Mouse (Mus musculus): Measurements from ENCODE around the gene Pex11g. TPM values are rescaled to one million over a fixed set of nuclear protein-coding genes. Genes with fewer than 3 reads are reported as not detected.

Gene Pex11g
- polyA plus RNA-seq (2012; rRNA removed): 2.6 and 2.8 TPM in 2 replicates

DNA sequence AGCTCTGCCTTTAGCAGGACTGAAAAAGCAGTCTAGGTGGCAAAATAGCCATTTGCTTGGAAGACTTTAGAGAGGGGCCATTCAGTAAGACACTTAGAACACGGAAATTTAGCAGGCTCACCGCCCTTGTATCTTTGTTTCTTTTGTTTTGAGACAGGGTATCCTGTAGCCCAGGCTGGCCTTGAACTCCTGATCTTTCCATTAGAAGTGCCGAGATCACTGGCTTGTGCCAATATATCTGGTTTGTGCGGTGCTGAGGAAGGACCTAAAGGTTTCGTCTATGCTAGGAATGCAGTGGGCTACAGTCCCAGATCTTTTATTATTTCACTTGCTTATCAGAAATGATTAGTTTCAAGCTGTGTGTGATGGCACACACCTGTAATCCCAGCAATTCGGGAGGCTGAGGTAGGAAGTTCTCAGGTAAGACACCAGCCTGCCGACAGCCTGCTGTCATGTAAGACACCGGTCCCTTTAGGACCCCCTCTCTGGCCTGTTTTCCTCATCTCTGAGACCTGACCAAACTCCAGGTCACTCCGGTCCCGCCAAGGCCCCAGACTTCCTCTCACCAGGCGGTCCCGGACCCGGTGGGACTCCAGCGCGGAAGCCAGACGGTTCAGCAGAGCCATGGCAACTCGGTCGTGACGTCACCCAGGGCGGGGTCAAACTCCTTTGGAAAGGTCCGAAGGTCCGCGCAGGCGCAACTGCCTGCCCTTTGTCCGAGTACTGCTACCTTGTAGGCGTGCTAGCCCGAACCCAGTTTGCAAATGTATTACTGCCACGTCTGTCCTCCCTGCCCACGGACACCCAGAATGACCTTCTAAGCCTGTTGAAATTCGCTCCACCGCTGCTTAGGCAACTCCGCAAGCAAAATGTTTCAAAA lies at the start of gene Pex11g:
TSS of gene Pex11g (minus strand) at position 675 of the 880 bp plus-strand sequence.

DNA sequence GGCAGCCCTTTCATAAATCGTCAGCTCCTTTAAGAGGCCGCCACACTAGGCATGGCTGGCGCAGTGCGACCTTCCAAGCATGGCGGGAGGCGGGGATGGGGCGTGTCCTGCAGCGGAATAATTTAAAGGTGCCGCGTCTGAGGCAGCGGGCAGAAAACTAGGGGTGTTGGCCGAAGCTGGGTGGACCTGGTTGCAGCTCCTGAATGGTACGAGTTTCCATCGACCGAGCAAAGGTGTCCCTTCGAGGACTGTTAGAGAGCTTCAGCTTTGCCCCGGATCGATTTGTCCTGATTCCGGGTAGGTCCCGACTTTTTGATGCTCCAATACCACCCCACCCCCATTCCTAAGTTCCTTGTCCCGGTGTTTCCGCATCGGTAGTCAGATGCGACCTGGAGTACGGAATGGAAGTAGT lies 47.8 kb upstream of the Pex11g start, which contains the start of gene Pnpla6:
TSS of gene Pnpla6 (plus strand) at position 125 of the 412 bp plus-strand sequence.

DNA sequence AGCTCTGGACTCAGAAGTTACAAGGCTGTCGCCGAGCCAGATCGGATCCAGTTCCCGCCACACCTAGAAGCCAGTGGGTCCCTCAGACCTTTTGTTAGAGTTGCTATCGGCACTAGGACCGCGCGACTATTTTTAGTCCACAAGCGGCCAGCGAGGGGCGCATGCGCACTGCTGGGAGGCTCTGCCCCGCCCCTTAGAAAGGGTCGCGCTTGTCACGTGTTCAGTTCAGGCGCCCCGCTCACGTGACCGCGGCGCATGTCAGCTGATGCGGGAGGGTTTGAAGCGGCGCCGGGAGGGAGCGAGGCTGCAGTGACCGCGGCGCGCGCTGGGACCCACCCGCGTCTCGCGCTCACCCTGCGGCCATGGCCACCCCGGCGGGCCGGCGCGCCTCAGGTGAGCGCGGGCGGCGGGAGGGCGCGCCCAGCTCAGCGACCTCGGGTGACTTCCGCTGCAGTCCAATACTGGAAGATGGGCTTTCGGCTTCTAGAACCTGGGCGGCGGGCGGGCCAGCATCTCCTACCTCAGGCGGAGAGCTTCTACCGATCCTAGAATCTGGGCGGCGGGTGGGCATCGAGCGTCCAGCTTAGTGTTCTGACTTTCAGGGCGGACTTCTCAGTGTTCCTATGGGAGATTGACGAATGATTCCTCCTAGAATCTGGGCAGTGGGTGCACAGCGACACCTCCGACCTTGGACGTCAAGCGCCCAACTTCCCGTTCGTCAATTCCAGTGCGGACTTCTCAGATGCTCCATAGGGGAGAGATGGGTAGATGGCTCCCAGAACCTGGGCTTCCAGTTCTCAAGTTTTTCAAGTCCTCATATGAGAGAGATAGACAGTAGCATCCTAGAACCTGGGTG lies 33.0 kb upstream of the Pex11g start, which contains the start of gene Mcoln1:
TSS of gene Mcoln1 (plus strand) at position 223 of the 856 bp plus-strand sequence.

DNA sequence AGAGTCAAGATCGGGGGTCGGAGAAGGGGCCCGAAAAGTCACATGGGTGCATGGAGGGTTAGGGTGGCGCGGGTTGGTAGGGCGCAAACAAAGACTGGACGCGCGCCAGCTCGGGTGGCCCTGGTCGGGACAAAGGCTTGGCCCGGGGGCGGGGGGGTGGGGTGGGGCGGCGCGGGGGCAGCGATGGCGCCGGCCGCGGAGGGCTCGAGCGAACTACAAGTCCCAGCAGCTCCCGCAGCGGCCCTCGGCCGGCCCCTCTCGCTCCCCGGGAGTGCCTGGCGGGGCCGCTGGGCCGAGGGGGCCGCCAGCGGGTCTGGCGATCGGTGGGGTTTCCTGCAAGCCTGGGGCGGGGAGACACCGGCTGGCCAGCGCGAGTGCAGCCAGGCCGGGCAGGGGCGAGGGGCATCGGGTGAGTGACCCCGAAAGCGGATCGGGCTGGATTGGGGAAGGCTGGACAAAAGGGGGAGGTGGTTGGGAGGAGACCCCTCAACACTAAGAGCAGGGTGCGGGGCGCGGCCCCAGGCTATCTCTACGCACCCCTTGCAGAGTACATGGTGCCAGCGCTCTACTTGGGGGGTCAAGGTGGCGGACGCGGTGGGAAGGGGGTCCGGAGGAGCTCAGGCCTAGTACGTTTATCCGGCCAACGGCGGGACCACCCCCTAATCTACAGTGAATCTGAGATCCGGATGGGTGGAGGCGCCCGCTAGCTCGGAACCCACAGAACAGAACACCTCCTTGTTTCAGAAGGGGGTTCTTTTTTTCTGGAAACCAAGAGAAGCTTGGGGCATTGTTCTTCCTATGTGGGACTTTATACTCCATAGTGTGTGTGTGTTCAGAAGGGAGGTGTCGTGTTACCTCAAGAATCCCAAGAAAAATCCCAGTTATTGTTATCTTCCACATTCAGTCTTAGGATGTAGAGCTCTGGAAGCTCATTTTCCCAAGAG lies 25.7 kb upstream of the Pex11g start, which contains the start of gene Zfp358:
TSS of gene Zfp358 (plus strand) at position 238 of the 944 bp plus-strand sequence.

DNA sequence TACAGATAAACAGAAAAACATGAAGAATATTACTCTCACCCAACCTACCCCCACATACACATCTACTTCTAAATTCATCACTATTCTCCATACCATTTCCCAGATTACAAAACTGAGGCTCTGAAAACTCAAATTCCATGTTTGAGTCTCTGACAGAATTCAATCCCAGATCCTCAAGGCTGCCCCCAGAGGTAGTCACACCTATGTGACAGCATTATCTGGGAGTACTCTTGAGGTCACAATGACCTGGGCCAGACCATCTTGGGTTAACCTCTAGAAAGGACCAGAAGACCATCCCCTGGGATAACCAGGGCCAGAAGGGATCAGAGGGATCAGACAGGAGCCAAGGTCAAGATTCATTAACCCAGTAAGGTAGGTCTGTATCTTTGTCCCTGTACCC lies 3.1 kb upstream of the Pex11g start, which contains the start of gene Tex45:
TSS of gene Tex45 (plus strand) at position 301 of the 400 bp plus-strand sequence.

Other genes with a start within 250 kb of the Pex11g start
- 4.2 and 4.8 TPM in 2 replicates for gene Insr, start 188.1 kb downstream of the Pex11g start, polyA plus RNA-seq (2012; rRNA removed)
- 0.23 and 0.39 TPM in 2 replicates for gene A430078G23Rik, start 114.3 kb downstream of the Pex11g start, polyA plus RNA-seq (2012; rRNA removed)
- 3.1 and 3.4 TPM in 2 replicates for gene Arhgef18, start 74.7 kb downstream of the Pex11g start, polyA plus RNA-seq (2012; rRNA removed)
- 0.02 TPM in 1 of 2 replicates, not detected in the other for gene Tex45, start 3.2 kb upstream of the Pex11g start, polyA plus RNA-seq (2012; rRNA removed)
- 4.3 and 4.4 TPM in 2 replicates for gene Zfp358, start 25.5 kb upstream of the Pex11g start, polyA plus RNA-seq (2012; rRNA removed)
- 23.0 and 25.9 TPM in 2 replicates for gene Mcoln1, start 32.8 kb upstream of the Pex11g start, polyA plus RNA-seq (2012; rRNA removed)
- gene Pnpla6, start 47.7 kb upstream of the Pex11g start, polyA plus RNA-seq (2012; rRNA removed): 12.1 and 13.4 TPM in 2 replicates
- gene C330021F23Rik, start 100.3 kb upstream of the Pex11g start, polyA plus RNA-seq (2012; rRNA removed): 2.6 and 3.3 TPM in 2 replicates
- 2.4 and 2.6 TPM in 2 replicates for gene Camsap3, start 119.6 kb upstream of the Pex11g start, polyA plus RNA-seq (2012; rRNA removed)
- 25.8 and 27.8 TPM in 2 replicates for gene Xab2, start 153.6 kb upstream of the Pex11g start, polyA plus RNA-seq (2012; rRNA removed)
- gene Pet100, start 153.9 kb upstream of the Pex11g start, polyA plus RNA-seq (2012; rRNA removed): 32.5 and 36.6 TPM in 2 replicates
- gene Pcp2, start 157.9 kb upstream of the Pex11g start, polyA plus RNA-seq (2012; rRNA removed): not detected in 2 replicates
- 46.1 and 55.2 TPM in 2 replicates for gene Stxbp2, start 163.3 kb upstream of the Pex11g start, polyA plus RNA-seq (2012; rRNA removed)
- gene Retn, start 188.1 kb upstream of the Pex11g start, polyA plus RNA-seq (2012; rRNA removed): 0.03 TPM in 1 of 2 replicates, not detected in the other
- 1.2 and 1.8 TPM in 2 replicates for gene Mcemp1, start 198.1 kb upstream of the Pex11g start, polyA plus RNA-seq (2012; rRNA removed)
- gene Fcor, start 204.7 kb upstream of the Pex11g start, polyA plus RNA-seq (2012; rRNA removed): 1.7 and 2.2 TPM in 2 replicates
- 12.6 and 13.2 TPM in 2 replicates for gene Trappc5, start 208.6 kb upstream of the Pex11g start, polyA plus RNA-seq (2012; rRNA removed)
- gene Fcer2a, start 226.5 kb upstream of the Pex11g start, polyA plus RNA-seq (2012; rRNA removed): not detected in 2 replicates

All from liver, embryonic 14 days (tissue).